Mouse (Mus musculus): ENCODE measurements around the gene Lcn8. TPM values are rescaled to one million over a fixed set of nuclear protein-coding genes. Genes with fewer than 3 reads are reported as not detected.
A peak's percentile ranks its signal among the peaks of the same experiment; 100 is the strongest.

The Lcn8 gene
- total RNA-seq (2021), result 10 to 100 TPM in 1 of 2 experiments, 1 to 10 TPM in 1; 5.7 to 20.3 TPM
- long read RNA-seq, experiment 1, partial matches to known transcripts, result 262 of 269 reads
- long read RNA-seq, experiment 1, other reads (novel, unspliced or antisense), result 7 of 269 reads
- long read RNA-seq, experiment 2, partial matches to known transcripts, result 96 of 97 reads
- long read RNA-seq, experiment 2, other reads (novel, unspliced or antisense), result 1 of 97 reads

GRCm38 (mm10) chr2:25652902-25653301 is at the start of gene Lcn8:
Gene Lcn8 (plus strand): TSS chr2:25653120.
- DNase-seq, result no peak

- DNase-seq, result peak; percentile 89
Measured at GRCm38 (mm10) chr2:25607761-25608622, 44.9 kb upstream of the Lcn8 start, which contains the start of gene Rabl6. Gene Rabl6 (minus strand): TSS chr2:25608521.

- no peak for DNase-seq
Measured at GRCm38 (mm10) chr2:25608671-25609070, 44.2 kb upstream of the Lcn8 start.

GRCm38 (mm10) chr2:25616398-25616797 is 36.5 kb upstream of the Lcn8 start:
- DNase-seq, result no peak

- no peak for DNase-seq
Measured at GRCm38 (mm10) chr2:25617578-25617977, 35.3 kb upstream of the Lcn8 start, which contains the start of gene Ccdc183. Gene Ccdc183 (minus strand): TSS chr2:25617678.

GRCm38 (mm10) chr2:25620386-25620785 is 32.5 kb upstream of the Lcn8 start:
- DNase-seq, result no peak

- DNase-seq, result no peak
Measured at GRCm38 (mm10) chr2:25620852-25621228, 32.1 kb upstream of the Lcn8 start.

GRCm38 (mm10) chr2:25621229-25622200 is 31.4 kb upstream of the Lcn8 start, which contains the start of gene Tmem141:
Gene Tmem141 (minus strand): TSS chr2:25622005.
- peak; percentile 90 for DNase-seq

- DNase-seq, result no peak
Measured at GRCm38 (mm10) chr2:25625986-25626385, 26.9 kb upstream of the Lcn8 start.

- no peak for DNase-seq
Measured at GRCm38 (mm10) chr2:25627811-25628210, 25.1 kb upstream of the Lcn8 start, which contains the start of gene Fcna. Gene Fcna (minus strand): TSS chr2:25628030.

- no peak for DNase-seq
Measured at GRCm38 (mm10) chr2:25628738-25629137, 24.2 kb upstream of the Lcn8 start.

GRCm38 (mm10) chr2:25633616-25634015 is 19.3 kb upstream of the Lcn8 start:
- no peak for DNase-seq

- DNase-seq, result no peak
Measured at GRCm38 (mm10) chr2:25634046-25634445, 18.9 kb upstream of the Lcn8 start.

- no peak for DNase-seq
Measured at GRCm38 (mm10) chr2:25639890-25640289, 13.0 kb upstream of the Lcn8 start.

- DNase-seq, result no peak
Measured at GRCm38 (mm10) chr2:25654502-25654901, 1.6 kb downstream of the Lcn8 start.

- peak; percentile 48 for DNase-seq
Measured at GRCm38 (mm10) chr2:25656691-25657090, 3.8 kb downstream of the Lcn8 start.

- DNase-seq, result no peak
Measured at GRCm38 (mm10) chr2:25657246-25657645, 4.3 kb downstream of the Lcn8 start.

- DNase-seq, result no peak
Measured at GRCm38 (mm10) chr2:25657652-25658051, 4.7 kb downstream of the Lcn8 start, which contains the start of gene Lcn5. Gene Lcn5 (plus strand): TSS chr2:25657952.

GRCm38 (mm10) chr2:25660279-25660678 is 7.4 kb downstream of the Lcn8 start:
- no peak for DNase-seq

- no peak for DNase-seq
Measured at GRCm38 (mm10) chr2:25661245-25661970, 8.5 kb downstream of the Lcn8 start.

- DNase-seq, result no peak
Measured at GRCm38 (mm10) chr2:25663511-25663910, 10.6 kb downstream of the Lcn8 start.

Data from gastrocnemius, postnatal 25 days (tissue).